Mouse (Mus musculus) left cerebral cortex, postnatal 36 days (tissue): ENCODE measurements around the gene Cracr2a. TPM values are rescaled to one million over a fixed set of nuclear protein-coding genes. Genes with fewer than 3 reads are reported as not detected.
A peak's percentile ranks its signal among the peaks of the same experiment; 100 is the strongest.

Experiments
- DNase-seq, 2 experiments: peaks; one replicate each; pipeline ENCODE4 v3.0.0; 2021 to 2022; ENCODE audit warnings: low spot score in 2 of 2, mixed read lengths in 1 of 2
- intact Hi-C: fragments of 180-260 bp; cut with DNase I; formaldehyde crosslinking; loops from one replicate; pipeline ENCODE4 v1.15.1; 2025
- total RNA-seq, 2 experiments: library from RNA; stranded (reverse); gene quantifications; 2 replicates each; pipeline ENCODE4 v1.2.3; 2021

The Cracr2a gene
- total RNA-seq, 2 experiments from 2014 or later: 2.7 to 3.4 TPM

GRCm38 (mm10) chr6:127560872-127561230 is 287 bp upstream of the Cracr2a start:
- intact Hi-C loops: no loop called here
- no peak for DNase-seq

GRCm38 (mm10) chr6:127563511-127563910 is 2.4 kb downstream of the Cracr2a start:
- DNase-seq: no peak
- intact Hi-C loops: no loop called here

GRCm38 (mm10) chr6:127565951-127566732 is 5.0 kb downstream of the Cracr2a start:
- intact Hi-C loops: no loop called here
- DNase-seq: no peak

GRCm38 (mm10) chr6:127571849-127572550 is 10.9 kb downstream of the Cracr2a start:
- DNase-seq: no peak
- intact Hi-C loops: no loop called here

- intact Hi-C loops: no loop called here
- DNase-seq: no peak
These were observed 12.8 kb downstream of the Cracr2a start for GRCm38 (mm10) chr6:127573779-127574463.

- DNase-seq: no peak
- intact Hi-C loops: no loop called here
These were observed 14.1 kb downstream of the Cracr2a start for GRCm38 (mm10) chr6:127575194-127575593.

- intact Hi-C loops: no loop called here
- DNase-seq: no peak
These were observed 16.6 kb downstream of the Cracr2a start for GRCm38 (mm10) chr6:127577688-127578087.

GRCm38 (mm10) chr6:127578316-127578715 is 17.2 kb downstream of the Cracr2a start:
- intact Hi-C loops: no loop called here
- DNase-seq: no peak

GRCm38 (mm10) chr6:127578810-127579209 is 17.7 kb downstream of the Cracr2a start:
- intact Hi-C loops: no loop called here

GRCm38 (mm10) chr6:127581915-127582314 is 20.8 kb downstream of the Cracr2a start:
- DNase-seq: no peak
- intact Hi-C loops: loop anchor here (5.0 kb wide), 1 partner anchor 80 kb away; no protein-coding TSS in a partner anchor

More at GRCm38 (mm10) chr6:127578810-127579209, 17.7 kb downstream of the Cracr2a start:
- no peak for DNase-seq

GRCm38 (mm10) chr6:127582391-127583176 is 21.4 kb downstream of the Cracr2a start:
- DNase-seq: peak; percentile 64 to 84
- intact Hi-C loops: loop anchor here (5.0 kb wide), 1 partner anchor 80 kb away; no protein-coding TSS in a partner anchor

GRCm38 (mm10) chr6:127591467-127591866 is 30.3 kb downstream of the Cracr2a start:
- intact Hi-C loops: no loop called here

GRCm38 (mm10) chr6:127593487-127593886 is 32.3 kb downstream of the Cracr2a start:
- intact Hi-C loops: no loop called here
- no peak for DNase-seq

More at GRCm38 (mm10) chr6:127591467-127591866, 30.3 kb downstream of the Cracr2a start:
- DNase-seq: no peak

GRCm38 (mm10) chr6:127599280-127599679 is 38.1 kb downstream of the Cracr2a start:
- intact Hi-C loops: no loop called here
- no peak for DNase-seq

GRCm38 (mm10) chr6:127605067-127606025 is 44.2 kb downstream of the Cracr2a start:
- intact Hi-C loops: no loop called here
- DNase-seq: no peak

GRCm38 (mm10) chr6:127609673-127610072 is 48.5 kb downstream of the Cracr2a start:
- DNase-seq: no peak
- intact Hi-C loops: no loop called here

- no peak for DNase-seq
- intact Hi-C loops: loop anchor here (1.0 kb wide), 1 partner anchor 153 kb away; no protein-coding TSS in a partner anchor
These were observed 50.1 kb downstream of the Cracr2a start for GRCm38 (mm10) chr6:127611216-127611615.
